Mouse (Mus musculus): ENCODE measurements around the gene Daam1. TPM values are rescaled to one million over a fixed set of nuclear protein-coding genes. Genes with fewer than 3 reads are reported as not detected.

Gene Daam1
- total RNA-seq, 2 experiments from 2014 or later = 8.0 to 12.8 TPM

DNA sequence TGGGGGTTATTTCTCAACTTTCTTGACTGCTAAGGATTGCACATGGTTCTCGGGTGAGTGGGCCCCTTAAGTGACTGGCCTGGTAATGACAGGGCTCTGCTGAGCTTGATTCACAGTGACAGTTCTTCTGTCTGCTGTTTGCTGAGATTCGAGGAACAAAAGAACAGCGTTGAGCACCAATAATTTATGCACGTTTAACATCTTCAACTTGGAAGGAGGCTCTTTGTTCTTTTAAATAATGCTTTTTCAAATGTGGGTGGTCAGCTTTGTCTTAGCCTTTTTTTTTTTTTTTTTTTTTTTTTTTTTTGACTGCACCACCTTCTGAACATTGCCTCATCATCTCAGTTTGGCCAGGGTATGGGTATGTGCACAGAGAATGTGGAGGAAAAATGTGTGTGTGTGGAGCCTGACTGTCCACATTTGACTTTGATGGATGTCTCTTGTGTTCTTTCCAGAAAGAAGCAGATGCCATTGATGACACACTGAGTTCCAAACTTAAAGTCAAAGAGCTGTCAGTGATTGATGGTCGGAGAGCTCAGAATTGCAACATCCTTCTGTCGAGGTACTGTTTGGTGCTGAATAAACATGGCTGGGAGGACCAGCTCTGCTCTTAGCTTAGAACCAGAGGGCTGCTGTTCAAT, 128.6 kb downstream of the Daam1 start:
- no peak overlapping the region for H3K4me3 ChIP-seq
- intact Hi-C loops (cut with DNase I) = no loop called here
- TF ChIP-seq CTCF (IDR thresholded peaks at IDR 0.05) = no peak
- no peak for DNase-seq
- H3K27ac ChIP-seq = no peak overlapping the region

DNA sequence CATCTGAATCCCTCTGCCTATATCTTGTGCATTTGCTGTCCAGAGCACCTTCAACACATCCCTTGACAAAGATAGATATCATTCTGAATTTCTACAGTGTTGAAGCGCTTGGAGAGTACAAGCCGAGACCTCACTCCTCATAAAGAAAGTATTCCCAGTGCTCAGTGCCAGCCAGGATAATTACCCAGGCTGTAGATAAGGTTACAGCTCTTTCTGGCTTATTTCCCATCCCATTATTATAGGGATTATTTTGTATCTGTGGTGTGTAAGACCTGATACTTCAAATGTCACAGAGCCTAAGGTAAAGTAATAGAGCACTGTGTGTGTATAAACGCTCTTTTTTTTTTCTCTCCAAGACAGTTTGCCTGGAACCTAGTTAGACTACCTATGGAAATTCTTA, 130.8 kb downstream of the Daam1 start:
- no peak overlapping the region for H3K4me3 ChIP-seq
- TF ChIP-seq CTCF (IDR thresholded peaks at IDR 0.05) = no peak
- intact Hi-C loops (cut with DNase I) = no loop called here
- DNase-seq = no peak
- no peak overlapping the region for H3K27ac ChIP-seq

DNA sequence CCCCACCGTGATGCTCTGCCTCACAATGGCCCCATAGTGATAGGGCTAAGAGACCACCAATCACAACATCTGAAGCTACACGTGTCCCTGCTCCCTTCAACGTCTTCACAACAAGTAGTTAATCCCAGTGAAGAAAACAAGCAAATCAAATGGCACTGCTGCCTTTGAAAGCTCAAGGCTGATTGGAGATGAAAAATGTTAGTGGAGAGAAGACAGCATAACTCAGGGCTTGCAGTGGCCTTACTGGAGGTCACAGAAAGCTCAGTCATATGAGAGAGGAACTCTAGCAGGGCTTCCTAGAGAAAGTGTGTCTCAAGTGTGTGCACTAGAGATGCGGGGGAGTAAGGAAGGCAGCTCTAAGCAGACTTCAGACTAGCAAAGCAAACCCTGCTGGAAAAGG, 131.7 kb downstream of the Daam1 start:
- no peak for TF ChIP-seq CTCF (IDR thresholded peaks at IDR 0.05)
- DNase-seq = no peak
- H3K4me3 ChIP-seq = no peak overlapping the region
- no peak overlapping the region for H3K27ac ChIP-seq
- intact Hi-C loops (cut with DNase I) = no loop called here

DNA sequence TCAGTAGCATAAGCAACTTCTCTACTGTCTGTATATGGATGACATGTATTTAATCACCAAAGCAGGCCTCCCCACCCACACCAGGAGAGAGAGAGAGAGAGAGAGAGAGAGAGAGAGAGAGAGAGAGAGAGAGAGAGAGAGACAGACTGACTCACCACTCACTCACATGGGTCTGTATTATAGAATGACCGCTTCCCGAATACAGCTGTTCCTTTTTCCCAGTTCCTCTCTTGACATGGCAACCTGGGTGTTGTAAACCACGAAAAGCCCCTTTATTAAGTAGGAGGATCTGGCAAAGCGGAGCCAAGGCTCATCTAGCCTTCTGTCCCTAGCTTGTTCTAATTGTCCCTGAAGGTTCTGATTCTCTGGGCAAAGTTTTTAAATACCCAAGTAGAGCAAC, 137.7 kb downstream of the Daam1 start:
- DNase-seq = no peak
- TF ChIP-seq CTCF (IDR thresholded peaks at IDR 0.05) = no peak
- intact Hi-C loops (cut with DNase I) = no loop called here
- Histone ChIP-seq H3K4me3 (peak overlapping the region; percentile 54), H3K27ac (peak overlapping the region; percentile 83)

DNA sequence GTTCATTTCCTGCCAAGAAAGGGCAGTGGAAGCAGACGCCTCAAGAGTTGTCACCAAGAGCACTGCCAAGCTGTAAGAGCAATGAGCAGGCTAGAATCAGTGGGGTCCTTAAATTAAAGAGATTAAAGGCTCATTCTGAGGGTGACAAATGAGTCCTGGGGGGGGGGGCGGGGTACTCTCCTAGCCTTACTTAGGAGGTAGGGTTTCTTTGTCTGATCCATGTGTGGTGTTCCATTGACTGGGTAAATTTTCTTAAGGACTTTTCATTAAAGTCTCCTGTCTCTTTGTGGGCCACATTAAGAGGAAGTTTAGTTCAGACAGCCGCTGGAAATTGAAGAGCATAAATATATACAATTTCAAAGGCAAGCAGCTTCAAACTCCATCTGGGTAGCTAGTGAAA, 138.1 kb downstream of the Daam1 start:
- TF ChIP-seq CTCF (IDR thresholded peaks at IDR 0.05) = no peak
- no peak for DNase-seq
- Histone ChIP-seq H3K27ac (peak overlapping the region; percentile 83), H3K4me3 (peak overlapping the region; percentile 54)
- intact Hi-C loops (cut with DNase I) = no loop called here

DNA sequence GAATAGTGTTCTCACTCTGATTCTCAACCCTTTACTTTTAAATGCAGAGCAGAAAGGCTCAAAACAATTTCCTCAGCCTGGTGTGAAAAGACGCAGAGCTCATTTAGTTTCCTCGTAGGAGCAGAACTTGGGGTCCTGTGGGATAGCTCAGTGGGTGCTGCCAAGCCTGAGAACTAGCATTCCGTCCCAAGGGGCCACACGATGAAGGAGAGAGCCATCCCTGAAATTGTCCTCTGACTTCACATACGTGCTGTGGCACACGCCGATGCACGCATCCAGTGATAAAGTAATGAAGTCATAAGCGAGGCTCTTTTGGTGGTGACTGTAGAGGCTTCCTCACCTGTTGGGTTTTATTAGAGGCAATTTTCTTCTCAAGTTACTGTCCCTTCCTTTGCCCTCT, 138.6 kb downstream of the Daam1 start:
- no peak for TF ChIP-seq CTCF (IDR thresholded peaks at IDR 0.05)
- H3K4me3 ChIP-seq = no peak overlapping the region
- intact Hi-C loops (cut with DNase I) = no loop called here
- H3K27ac ChIP-seq = peak overlapping the region; percentile 83
- DNase-seq = no peak

DNA sequence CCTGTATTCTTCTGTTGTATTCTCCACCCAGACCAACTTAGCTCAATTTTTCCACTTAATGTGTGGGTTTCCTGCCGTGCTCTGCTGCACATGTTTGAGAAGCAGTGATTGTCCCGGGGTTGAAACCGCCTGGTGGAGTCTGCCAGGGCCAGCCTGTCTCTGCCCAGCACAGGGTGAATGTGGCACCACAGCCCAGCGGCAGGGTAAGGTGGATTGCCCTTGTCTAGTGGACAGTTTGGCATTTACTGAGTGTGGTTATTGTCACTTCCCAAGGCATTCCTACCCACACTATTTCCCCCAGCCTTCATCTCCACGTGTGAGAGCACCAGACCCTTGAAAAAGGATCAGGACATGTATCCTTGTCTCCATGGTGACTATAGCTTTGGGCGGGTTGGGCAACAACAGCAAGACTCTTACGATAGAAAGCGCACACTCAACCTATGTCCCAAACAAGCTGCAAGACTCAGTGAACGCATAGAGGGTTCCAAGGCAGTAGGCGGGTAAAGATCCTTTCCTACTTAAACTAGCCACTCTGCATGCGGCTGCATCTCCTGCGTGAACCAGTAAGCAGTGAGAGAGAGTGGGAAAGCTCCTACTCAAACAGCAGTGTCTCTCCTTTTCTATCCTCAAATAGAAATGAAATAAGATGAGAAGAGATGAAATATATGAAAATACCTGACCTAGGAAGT, 139.2 kb downstream of the Daam1 start:
- Histone ChIP-seq H3K27ac (peak overlapping the region; percentile 83), H3K4me3 (no peak overlapping the region)
- TF ChIP-seq CTCF (IDR thresholded peaks at IDR 0.05) = no peak
- intact Hi-C loops (cut with DNase I) = no loop called here
- no peak for DNase-seq

DNA sequence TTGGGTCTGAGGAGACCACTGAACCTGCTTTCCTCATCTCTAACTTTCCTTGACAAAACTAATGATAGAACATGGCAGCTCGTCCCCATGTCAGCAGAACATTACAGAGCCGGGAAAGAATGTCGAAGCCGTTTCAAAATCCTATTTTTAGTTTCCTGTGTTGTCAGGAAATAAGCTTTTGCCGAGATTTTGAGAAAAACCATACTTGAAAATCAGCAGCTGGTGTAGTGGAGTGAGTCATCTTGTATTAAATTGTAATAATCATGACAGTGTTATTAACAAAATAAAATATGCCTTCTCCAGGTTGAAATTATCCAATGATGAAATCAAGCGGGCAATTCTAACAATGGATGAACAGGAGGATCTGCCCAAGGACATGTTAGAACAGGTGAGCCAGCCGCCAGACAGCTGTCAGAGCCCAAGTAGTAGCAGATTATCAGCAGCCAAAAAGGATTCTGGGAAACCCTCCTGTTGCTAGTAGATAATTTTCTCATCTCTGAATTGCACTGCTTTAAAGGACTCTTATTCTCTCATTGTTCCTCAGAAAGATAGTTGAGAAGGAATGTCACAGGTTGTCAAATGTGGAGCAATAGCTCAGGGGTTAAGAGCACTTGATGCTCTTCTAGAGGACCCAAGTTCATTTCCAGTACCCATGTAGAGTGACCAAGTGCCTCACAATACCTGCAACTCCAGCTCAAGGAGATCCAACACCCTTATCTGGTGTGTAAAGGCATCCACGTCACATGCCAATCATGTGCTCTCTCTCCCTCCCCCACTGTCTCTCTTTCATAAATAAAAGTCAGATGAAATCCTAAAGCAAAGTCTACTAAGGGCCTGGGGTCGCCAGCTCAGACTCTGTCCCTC, 140.1 kb downstream of the Daam1 start:
- peak overlapping the region; percentile 83 for H3K27ac ChIP-seq
- no peak for TF ChIP-seq CTCF (IDR thresholded peaks at IDR 0.05)
- intact Hi-C loops (cut with DNase I) = no loop called here
- H3K4me3 ChIP-seq = no peak overlapping the region
- no peak for DNase-seq

DNA sequence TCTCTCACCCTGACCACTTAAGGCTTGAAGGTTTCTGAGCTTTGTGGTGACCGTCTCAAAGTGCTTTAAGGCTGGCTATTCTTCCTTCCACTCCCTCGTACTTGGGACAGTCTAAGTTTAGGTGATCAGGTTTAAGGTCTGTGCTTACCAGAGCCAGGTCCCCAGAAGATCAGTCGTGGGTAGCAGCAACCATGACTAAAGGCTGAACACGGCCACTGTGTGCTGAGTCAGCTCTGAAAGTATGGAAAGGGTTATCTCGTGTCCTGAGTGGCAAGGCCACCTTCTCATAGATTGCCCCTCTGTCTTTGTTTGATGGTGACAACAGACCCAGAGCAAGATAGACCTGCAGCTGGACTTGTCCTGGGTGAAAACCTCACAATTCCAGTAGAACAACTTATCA, 141.2 kb downstream of the Daam1 start:
- intact Hi-C loops (cut with DNase I) = no loop called here
- no peak overlapping the region for H3K4me3 ChIP-seq
- peak overlapping the region; percentile 73 for H3K27ac ChIP-seq
- no peak for DNase-seq
- no peak for TF ChIP-seq CTCF (IDR thresholded peaks at IDR 0.05)

DNA sequence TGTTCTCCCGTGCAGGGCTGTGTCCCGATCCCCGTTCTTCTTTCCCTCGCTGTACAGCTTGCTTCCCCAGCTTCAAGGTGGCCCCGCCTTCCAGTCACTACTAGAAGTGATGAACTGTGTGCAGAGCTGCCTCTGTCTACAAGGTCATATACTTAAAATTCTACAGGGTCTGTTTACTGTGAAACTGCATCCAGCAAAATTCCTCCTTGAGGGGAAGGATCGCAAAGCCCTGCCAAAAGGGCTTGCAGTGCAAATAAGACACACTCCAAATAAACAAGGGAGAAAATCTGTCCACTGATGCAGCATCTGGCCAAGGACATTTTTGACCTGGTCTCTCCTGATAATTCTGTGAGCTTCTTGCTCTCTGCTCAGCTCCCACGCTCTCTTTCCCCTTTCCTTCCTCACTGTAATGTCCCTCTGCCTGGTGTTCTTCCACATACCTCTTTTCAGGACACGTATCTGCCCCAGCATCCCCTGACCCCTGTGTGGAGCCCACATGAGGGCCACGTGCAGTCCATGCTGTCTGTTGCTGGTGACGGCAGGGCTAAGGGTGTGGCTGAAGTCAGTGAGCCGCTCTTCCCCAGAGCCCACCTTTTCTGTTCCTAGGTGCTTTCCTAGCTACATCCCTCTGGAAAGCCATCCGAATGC, 141.9 kb downstream of the Daam1 start:
- intact Hi-C loops (cut with DNase I) = no loop called here
- Histone ChIP-seq H3K4me3 (no peak overlapping the region), H3K27ac (peak overlapping the region; percentile 73)
- peak; percentile 42 for DNase-seq
- TF ChIP-seq CTCF (IDR thresholded peaks at IDR 0.05) = no peak

DNA sequence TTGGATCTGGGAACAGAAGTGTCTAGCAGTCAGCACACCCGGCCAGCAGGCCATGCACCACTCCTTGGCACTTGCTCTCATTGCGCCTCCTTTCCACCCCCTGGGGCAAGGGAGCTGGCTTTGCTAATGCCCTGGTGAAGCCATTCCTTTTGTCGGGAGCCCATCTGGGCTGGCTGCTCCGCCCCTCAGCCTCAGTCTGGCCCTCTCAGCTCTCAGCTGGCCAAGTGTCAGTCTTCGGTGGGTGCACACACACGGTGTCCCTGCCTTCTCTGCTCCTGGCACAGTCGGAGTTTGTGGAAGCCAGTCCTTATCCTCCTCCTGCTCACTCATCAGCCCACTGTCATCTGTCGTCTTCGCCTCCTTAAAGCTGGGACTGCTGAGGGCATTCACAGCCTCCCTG, 142.7 kb downstream of the Daam1 start:
- peak; percentile 46 for DNase-seq

DNA sequence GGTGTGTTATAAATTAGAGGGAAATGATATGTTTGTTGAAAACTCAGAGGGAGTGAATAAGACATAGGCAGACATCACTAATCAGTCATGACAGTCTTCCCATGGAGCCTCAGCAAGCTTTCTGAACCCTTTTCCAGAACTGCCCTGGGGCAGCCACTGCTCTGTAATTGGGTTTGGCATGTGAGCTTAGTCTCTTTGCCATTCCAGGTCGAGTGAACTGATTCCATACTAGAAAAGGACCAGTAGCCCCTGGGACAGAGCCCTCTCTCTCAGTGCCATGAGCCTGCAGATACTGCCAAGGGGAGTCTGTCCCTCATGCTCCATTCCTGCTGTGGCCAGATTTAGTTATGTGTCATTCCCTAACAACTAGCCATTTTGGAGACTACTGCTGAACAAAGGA, 144.7 kb downstream of the Daam1 start:
- no peak for DNase-seq
- no peak for TF ChIP-seq CTCF (IDR thresholded peaks at IDR 0.05)
- Histone ChIP-seq H3K4me3 (no peak overlapping the region), H3K27ac (peak overlapping the region; percentile 66; the same call in 1 of the 2 replicates)
- intact Hi-C loops (cut with DNase I) = loop anchor here (5.0 kb wide), 1 partner anchor 88 kb away; no protein-coding TSS in a partner anchor

More for the DNA sequence above, 142.7 kb downstream of the Daam1 start:
- TF ChIP-seq CTCF (IDR thresholded peaks at IDR 0.05) = no peak
- Histone ChIP-seq H3K4me3 (no peak overlapping the region), H3K27ac (peak overlapping the region; percentile 73)
- intact Hi-C loops (cut with DNase I) = no loop called here
